Mouse (Mus musculus) liver, postnatal 0 days (tissue): ENCODE results near the gene Spcs1.

Source experiments
- CTCF ChIP-seq: sonication (generic); IDR thresholded peaks from 2 replicates; pipeline ENCODE4 v1.5.1; 2016; ENCODE audit warnings: antibody characterized with exemption, low read depth
- EP300 ChIP-seq: IDR thresholded peaks from 2 replicates; pipeline ENCODE4 v1.6.1; 2016; ENCODE audit warnings: antibody characterized with exemption, low read depth, mild to moderate bottlenecking

DNA sequence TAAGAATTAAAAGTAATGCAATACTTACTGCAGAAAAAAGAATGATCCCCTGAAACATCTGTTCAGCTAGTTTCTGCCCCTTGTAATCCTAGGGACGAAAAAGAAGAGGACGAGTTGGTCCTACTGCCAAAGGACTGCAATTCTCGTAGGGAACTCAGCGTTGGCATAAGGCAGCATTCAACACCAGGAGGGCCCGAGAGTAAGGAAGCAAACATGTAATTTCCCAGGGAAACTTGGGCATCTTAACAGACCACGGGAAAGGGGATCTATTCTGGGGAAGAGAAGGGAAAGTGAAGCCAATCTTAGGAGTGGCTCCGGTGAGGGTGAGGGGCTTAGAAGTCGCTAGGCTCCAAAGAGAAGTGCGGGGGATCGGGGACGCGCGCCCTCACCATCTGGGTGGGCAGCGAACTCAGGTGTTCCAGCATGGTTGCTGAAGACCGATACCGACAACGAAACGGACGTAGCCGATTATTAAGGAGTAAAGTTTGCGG, 611 bp downstream of the Spcs1 start:
- TF ChIP-seq CTCF: peak; percentile 14; the same call in 1 of the 2 replicates
- no peak for TF ChIP-seq EP300
